Mouse (Mus musculus): ENCODE measurements around the gene Reg4. TPM values are rescaled to one million over a fixed set of nuclear protein-coding genes. Genes with fewer than 3 reads are reported as not detected.

Reg4 gene
- total and polyA plus RNA-seq, 2 experiments from 2014 or later = not detected

- TF ChIP-seq EP300 (IDR thresholded peaks at IDR 0.05; ENCODE audit: low read depth) = no peak
- TF ChIP-seq CTCF (IDR thresholded peaks at IDR 0.05; ENCODE audit: low read depth) = no peak
- Histone ChIP-seq H3K4me3 (ENCODE audit: low read depth, low read length) (no peak overlapping the region), H3K27me3 (ENCODE audit: control insufficient read depth, insufficient read depth, low read length) (no peaks in the 10 kb centered on the region), H3K27ac (ENCODE audit: low read depth) (no peak overlapping the region), H3K4me1 (ENCODE audit: control insufficient read depth, insufficient read depth) (no peaks in the 10 kb centered on the region), H3K36me3 (replicated peaks; ENCODE audit: control insufficient read depth, insufficient read depth, low read length) (no peaks in the 10 kb centered on the region), H3K4me2 (ENCODE audit: low read depth, low read length) (no peak overlapping the region), H3K9me3 (replicated peaks; ENCODE audit: control insufficient read depth, low read length) (no peaks in the 10 kb centered on the region), H3K9ac (replicated peaks; ENCODE audit: low read depth, low read length) (no peak overlapping the region)
- DNase-seq (ENCODE audit: low spot score) (no peak), ATAC-seq (ENCODE audit: insufficient read depth, low read depth) (no peak)
- 67% methylated on average over 7 of the region's 7 CpGs for WGBS
Observed at GRCm38 (mm10) chr3:98211301-98212081, 10.5 kb upstream of the Reg4 start.

- ATAC-seq (ENCODE audit: insufficient read depth, low read depth) (no peak), DNase-seq (ENCODE audit: low spot score) (no peak)
- no peaks in the 10 kb centered on the region for H3K27me3 ChIP-seq (ENCODE audit: control insufficient read depth, insufficient read depth, low read length)
- H3K9ac ChIP-seq (replicated peaks; ENCODE audit: low read depth, low read length) = no peak overlapping the region
- H3K36me3 ChIP-seq (replicated peaks; ENCODE audit: control insufficient read depth, insufficient read depth, low read length) = no peaks in the 10 kb centered on the region
- no peaks in the 10 kb centered on the region for H3K9me3 ChIP-seq (replicated peaks; ENCODE audit: control insufficient read depth, low read length)
- no peak for TF ChIP-seq CTCF (IDR thresholded peaks at IDR 0.05; ENCODE audit: low read depth)
- TF ChIP-seq EP300 (IDR thresholded peaks at IDR 0.05; ENCODE audit: low read depth) = no peak
- no peak overlapping the region for H3K4me2 ChIP-seq (ENCODE audit: low read depth, low read length)
- H3K4me1 ChIP-seq (ENCODE audit: control insufficient read depth, insufficient read depth) = no peaks in the 10 kb centered on the region
- H3K27ac ChIP-seq (ENCODE audit: low read depth) = no peak overlapping the region
- 58% methylated on average over 3 of the region's 3 CpGs for WGBS
- no peak overlapping the region for H3K4me3 ChIP-seq (ENCODE audit: low read depth, low read length)
Observed at GRCm38 (mm10) chr3:98216296-98216695, 5.7 kb upstream of the Reg4 start.

GRCm38 (mm10) chr3:98223263-98223662 lies 1.3 kb downstream of the Reg4 start:
- Histone ChIP-seq H3K9me3 (replicated peaks; ENCODE audit: control insufficient read depth, low read length) (no peaks in the 10 kb centered on the region), H3K27ac (ENCODE audit: low read depth) (no peak overlapping the region), H3K36me3 (replicated peaks; ENCODE audit: control insufficient read depth, insufficient read depth, low read length) (no peaks in the 10 kb centered on the region), H3K4me2 (ENCODE audit: low read depth, low read length) (no peak overlapping the region), H3K4me1 (ENCODE audit: control insufficient read depth, insufficient read depth) (no peaks in the 10 kb centered on the region), H3K27me3 (ENCODE audit: control insufficient read depth, insufficient read depth, low read length) (no peaks in the 10 kb centered on the region), H3K4me3 (ENCODE audit: low read depth, low read length) (no peak overlapping the region), H3K9ac (replicated peaks; ENCODE audit: low read depth, low read length) (no peak overlapping the region)
- DNase-seq (ENCODE audit: low spot score) = no peak
- no peak for ATAC-seq (ENCODE audit: insufficient read depth, low read depth)
- TF ChIP-seq CTCF (IDR thresholded peaks at IDR 0.05; ENCODE audit: low read depth) (no peak), EP300 (IDR thresholded peaks at IDR 0.05; ENCODE audit: low read depth) (no peak)
- 67% methylated on average over 3 of the region's 3 CpGs for WGBS

- DNase-seq (ENCODE audit: low spot score) (peak; percentile 80), ATAC-seq (ENCODE audit: insufficient read depth, low read depth) (peak; percentile 82)
- Histone ChIP-seq H3K4me1 (ENCODE audit: control insufficient read depth, insufficient read depth) (no peaks in the 10 kb centered on the region), H3K36me3 (replicated peaks; ENCODE audit: control insufficient read depth, insufficient read depth, low read length) (no peaks in the 10 kb centered on the region), H3K4me3 (ENCODE audit: low read depth, low read length) (no peak overlapping the region), H3K9me3 (replicated peaks; ENCODE audit: control insufficient read depth, low read length) (no peaks in the 10 kb centered on the region), H3K27ac (ENCODE audit: low read depth) (no peak overlapping the region), H3K27me3 (ENCODE audit: control insufficient read depth, insufficient read depth, low read length) (no peaks in the 10 kb centered on the region), H3K9ac (replicated peaks; ENCODE audit: low read depth, low read length) (no peak overlapping the region), H3K4me2 (ENCODE audit: low read depth, low read length) (no peak overlapping the region)
- TF ChIP-seq EP300 (IDR thresholded peaks at IDR 0.05; ENCODE audit: low read depth) = no peak
- peak; percentile 74 for TF ChIP-seq CTCF (IDR thresholded peaks at IDR 0.05; ENCODE audit: low read depth)
- 11% methylated on average over 9 of the region's 9 CpGs for WGBS
Observed at GRCm38 (mm10) chr3:98223783-98224580, 2.0 kb downstream of the Reg4 start.

- WGBS = 74% methylated on average over 7 of the region's 7 CpGs
- 0 out of 2 replicates have a peak overlapping the region, but pooled peaks have one; percentile 22 for H3K27ac ChIP-seq (ENCODE audit: low read depth)
Observed at GRCm38 (mm10) chr3:98224975-98225374, 3.0 kb downstream of the Reg4 start.

More at GRCm38 (mm10) chr3:98224975-98225374, 3.0 kb downstream of the Reg4 start:
- no peak overlapping the region for H3K4me3 ChIP-seq (ENCODE audit: low read depth, low read length)
- H3K36me3 ChIP-seq (replicated peaks; ENCODE audit: control insufficient read depth, insufficient read depth, low read length) = no peaks in the 10 kb centered on the region
- no peaks in the 10 kb centered on the region for H3K27me3 ChIP-seq (ENCODE audit: control insufficient read depth, insufficient read depth, low read length)
- DNase-seq (ENCODE audit: low spot score) (no peak), ATAC-seq (ENCODE audit: insufficient read depth, low read depth) (no peak)
- H3K4me1 ChIP-seq (ENCODE audit: control insufficient read depth, insufficient read depth) = no peaks in the 10 kb centered on the region
- no peak for TF ChIP-seq CTCF (IDR thresholded peaks at IDR 0.05; ENCODE audit: low read depth)
- TF ChIP-seq EP300 (IDR thresholded peaks at IDR 0.05; ENCODE audit: low read depth) = no peak
- H3K9me3 ChIP-seq (replicated peaks; ENCODE audit: control insufficient read depth, low read length) = no peaks in the 10 kb centered on the region
- no peak overlapping the region for H3K4me2 ChIP-seq (ENCODE audit: low read depth, low read length)
- no peak overlapping the region for H3K9ac ChIP-seq (replicated peaks; ENCODE audit: low read depth, low read length)

All from heart, postnatal 0 days (tissue).